Mouse (Mus musculus): ENCODE measurements around the gene Morn2. TPM values are rescaled to one million over a fixed set of nuclear protein-coding genes. Genes with fewer than 3 reads are reported as not detected.

The Morn2 gene
- 17.1 and 20.1 TPM in 2 replicates for polyA plus RNA-seq (2012; rRNA removed)

DNA sequence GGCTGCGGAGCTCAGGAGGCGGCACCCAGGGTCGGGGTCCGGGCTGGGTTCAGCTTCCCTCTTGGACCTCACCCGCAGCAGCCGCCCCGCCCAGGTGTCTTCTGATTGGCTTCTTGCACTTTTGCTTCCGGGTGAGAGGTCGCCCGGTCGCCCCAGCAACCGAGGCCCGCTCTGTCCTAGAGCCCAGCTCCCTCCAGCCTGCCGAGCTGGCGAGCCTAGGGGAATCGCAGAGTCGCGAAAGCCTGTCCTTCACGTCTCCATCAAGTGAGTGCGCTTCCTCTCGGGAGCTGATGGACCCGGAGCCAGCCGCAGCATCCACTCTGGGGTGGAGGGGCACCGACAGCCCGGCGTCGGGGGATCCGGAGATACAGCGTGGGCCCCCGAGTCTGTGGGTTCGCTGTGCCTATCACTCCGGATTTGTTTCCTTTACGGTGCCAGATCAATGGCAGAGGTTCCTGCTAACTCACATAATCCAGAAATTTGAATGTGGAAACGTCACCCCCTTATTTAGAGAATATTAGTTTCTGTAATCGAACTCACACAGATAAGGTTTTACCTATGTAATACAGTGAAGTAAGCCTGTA, at the start of gene Morn2, which contains the start of gene Dhx57:
Morn2 (plus strand) TSS at position 130 of the 584 bp plus-strand sequence.
Dhx57 (minus strand) TSS at position 403 of the 584 bp plus-strand sequence.

DNA sequence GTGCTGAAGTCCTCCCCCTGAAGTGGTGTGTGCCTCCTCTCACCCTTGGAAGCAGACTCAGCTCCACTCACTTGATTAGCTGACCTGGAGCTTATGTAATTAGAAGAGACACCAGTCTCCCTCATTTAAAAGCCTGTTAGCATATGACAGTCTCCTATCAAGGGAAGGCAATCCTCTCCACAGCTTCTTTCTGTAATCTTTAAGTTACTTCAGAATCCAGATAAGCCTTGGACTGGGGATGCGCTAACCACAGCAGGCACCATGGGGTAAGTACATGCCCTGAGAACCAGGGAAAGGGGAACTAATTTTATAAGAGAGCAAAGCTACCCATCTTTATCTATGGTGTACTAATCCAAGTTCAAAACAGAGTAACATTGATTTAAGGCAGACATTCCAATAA, 17.2 kb downstream of the Morn2 start, which contains the start of gene Arhgef33:
Arhgef33 (plus strand) TSS at position 157 of the 400 bp plus-strand sequence.

Other genes starting within 250 kb of the Morn2 start
- gene Hnrnpll, start 227.9 kb upstream of the Morn2 start, polyA plus RNA-seq (2012; rRNA removed), result 113 and 168 TPM in 2 replicates
- 5.5 and 8.1 TPM in 2 replicates for gene Galm, start 162.7 kb upstream of the Morn2 start, polyA plus RNA-seq (2012; rRNA removed)
- gene Srsf7, start 82.9 kb upstream of the Morn2 start, polyA plus RNA-seq (2012; rRNA removed), result 567 and 647 TPM in 2 replicates
- gene Ttc39d, start 82.7 kb upstream of the Morn2 start, polyA plus RNA-seq (2012; rRNA removed), result 0.06 and 0.10 TPM in 2 replicates
- 26.0 and 26.9 TPM in 2 replicates for gene Gemin6, start 65.8 kb upstream of the Morn2 start, polyA plus RNA-seq (2012; rRNA removed)
- 38.0 and 39.4 TPM in 2 replicates for gene Dhx57, start 273 bp downstream of the Morn2 start, polyA plus RNA-seq (2012; rRNA removed)
- gene Arhgef33, start 17.2 kb downstream of the Morn2 start, polyA plus RNA-seq (2012; rRNA removed), result 0.63 and 1.1 TPM in 2 replicates
- gene Gm10190, start 83.3 kb downstream of the Morn2 start, polyA plus RNA-seq (2012; rRNA removed), result 0.28 and 0.72 TPM in 2 replicates
- 8.3 and 14.1 TPM in 2 replicates for gene Sos1, start 190.2 kb downstream of the Morn2 start, polyA plus RNA-seq (2012; rRNA removed)